Mouse (Mus musculus): ENCODE measurements around the gene C1ql4. TPM values are rescaled to one million over a fixed set of nuclear protein-coding genes. Genes with fewer than 3 reads are reported as not detected.
A peak's percentile ranks its signal among the peaks of the same experiment; 100 is the strongest.
"Not testable (repeated sequence)": the region's sequence is repeated elsewhere in the genome, so short reads cannot be mapped to it uniquely, and the experiment has no call there.

Gene C1ql4
- total RNA-seq, 2 experiments from 2014 or later: 0.30 TPM; not detected in 1

DNA sequence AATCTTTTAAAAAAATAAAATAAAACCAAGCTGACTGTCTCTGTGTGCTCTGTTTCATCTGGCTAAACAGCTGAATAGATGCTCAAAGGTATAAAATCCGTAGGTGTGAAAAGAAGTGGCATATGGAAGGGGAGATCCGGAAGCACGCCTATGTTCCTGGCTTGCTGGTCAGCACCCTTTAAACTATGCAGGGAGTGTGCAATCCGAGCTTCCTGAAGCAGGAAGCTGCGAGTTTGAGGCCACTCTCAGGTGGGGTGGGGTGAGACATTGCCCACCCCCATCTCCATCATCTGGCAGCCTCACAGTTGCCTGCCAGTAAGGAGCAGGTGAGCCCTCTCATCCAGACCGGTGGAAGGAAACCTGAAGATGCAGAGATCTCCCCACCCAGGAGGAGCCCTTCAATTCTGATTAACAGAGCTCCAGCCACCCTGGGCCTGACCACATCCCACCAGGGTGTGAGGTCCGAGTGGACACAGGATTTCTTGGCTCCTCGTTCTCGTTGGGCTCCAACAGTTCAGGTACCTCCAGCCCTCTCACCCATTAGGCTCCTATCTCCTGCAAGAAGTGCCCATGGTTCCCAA, 13.5 kb downstream of the C1ql4 start, which contains the start of gene Troap:
Troap (plus strand) TSS at position 557 of the 581 bp plus-strand sequence.
- DNase-seq: no peak

DNA sequence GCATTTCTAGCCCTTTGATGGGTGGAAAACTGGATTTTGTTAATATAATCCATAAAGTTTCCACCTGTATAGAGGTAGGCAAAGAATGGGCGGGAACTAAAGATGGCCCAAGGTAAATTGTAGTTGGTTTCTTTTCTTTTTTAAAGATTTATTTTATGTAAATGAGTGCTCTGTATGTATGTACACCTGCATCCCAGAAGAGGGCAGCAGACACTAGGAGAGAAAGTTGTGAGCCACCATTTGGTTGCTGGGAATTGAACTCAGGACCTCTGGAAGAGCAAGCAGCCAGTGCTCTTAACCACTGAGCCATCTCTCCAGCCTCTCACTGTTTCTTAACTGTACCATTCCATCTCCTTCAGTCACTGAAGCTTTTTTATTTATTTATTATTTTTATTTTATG, 15.6 kb downstream of the C1ql4 start:
- DNase-seq: no peak

DNA sequence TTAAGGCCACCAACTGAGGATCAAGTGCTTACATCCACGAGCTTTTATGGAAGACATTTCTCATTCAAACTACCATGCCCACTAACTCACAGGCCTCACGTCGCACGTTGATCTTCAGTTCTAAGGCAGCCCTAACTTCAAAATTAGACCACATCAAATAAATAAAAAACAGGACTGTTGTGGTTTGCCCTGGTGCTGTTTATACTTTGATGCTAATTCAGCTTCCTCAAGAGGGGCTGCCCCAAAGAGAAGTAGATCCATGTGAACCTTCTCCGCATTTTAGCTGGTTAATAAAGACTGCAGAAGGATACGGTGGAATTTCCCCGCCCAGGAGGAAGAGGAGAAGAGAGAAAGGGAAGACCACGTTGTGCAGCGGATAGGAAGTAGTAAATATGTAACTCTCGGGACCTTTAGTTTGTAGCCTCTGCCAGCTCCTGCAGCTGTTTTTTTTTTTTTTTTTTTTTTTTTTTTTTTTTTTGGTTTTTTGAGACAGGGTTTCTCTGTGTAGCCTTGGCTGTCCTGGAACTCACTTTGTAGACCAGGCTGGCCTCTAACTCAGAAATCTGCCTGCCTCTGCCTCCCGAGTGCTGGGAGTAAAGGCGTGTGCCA, 22.0 kb downstream of the C1ql4 start:
- no peak for DNase-seq

DNA sequence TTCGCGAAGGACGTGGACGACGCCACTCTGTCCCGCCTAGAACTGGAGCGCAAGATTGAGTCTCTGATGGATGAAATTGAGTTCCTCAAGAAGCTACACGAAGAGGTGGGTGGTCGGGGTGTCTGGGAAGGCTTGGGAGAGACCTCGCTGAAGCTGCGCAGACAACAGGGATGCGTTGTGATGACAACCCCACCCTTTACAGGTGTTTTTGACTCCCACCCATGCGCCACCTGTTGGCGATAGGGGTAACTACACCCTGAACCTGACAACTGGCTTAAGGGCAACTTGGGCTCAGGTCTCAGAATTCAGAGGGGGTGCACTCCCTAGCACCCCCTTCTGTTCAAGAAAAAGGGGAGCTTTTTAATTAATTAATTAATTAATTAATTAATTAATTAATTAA, 31.3 kb downstream of the C1ql4 start:
- DNase-seq: no peak

DNA sequence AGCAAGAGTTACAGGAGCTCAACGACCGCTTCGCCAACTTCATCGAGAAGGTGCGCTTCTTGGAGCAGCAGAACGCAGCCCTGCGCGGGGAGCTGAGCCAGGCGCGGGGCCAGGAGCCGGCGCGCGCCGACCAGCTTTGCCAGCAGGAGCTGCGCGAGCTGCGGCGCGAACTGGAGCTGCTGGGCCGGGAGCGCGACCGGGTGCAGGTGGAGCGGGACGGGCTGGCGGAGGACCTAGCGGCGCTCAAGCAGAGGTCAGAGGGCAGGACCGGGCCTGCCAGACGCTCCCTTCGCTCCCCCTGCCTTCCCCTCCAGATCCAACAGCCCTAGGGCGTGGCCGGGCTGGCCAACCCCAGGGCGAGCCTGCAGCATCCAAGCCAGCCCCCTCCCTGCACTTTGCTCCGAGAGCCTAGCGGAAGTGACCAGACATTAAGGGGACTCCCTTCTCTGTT, 32.1 kb downstream of the C1ql4 start:
- no peak for DNase-seq

DNA sequence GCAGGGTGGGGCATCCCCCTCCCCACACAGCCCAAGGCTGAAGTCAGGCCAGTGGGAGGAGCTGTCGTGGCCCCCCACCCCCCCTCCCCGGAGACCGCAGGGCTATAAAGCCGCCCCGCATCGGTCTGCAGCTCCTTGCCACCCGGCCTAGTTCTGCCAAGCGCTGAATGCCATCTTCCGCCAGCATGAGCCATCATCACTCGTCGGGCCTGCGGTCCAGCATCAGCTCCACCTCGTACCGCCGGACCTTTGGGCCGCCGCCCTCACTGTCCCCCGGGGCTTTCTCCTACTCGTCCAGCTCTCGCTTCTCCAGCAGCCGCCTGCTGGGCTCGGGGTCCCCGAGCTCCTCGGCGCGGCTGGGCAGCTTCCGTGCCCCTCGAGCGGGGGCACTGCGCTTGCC, 32.6 kb downstream of the C1ql4 start, which contains the start of gene Prph:
Prph (plus strand) TSS at position 135 of the 400 bp plus-strand sequence.
- no peak for DNase-seq

DNA sequence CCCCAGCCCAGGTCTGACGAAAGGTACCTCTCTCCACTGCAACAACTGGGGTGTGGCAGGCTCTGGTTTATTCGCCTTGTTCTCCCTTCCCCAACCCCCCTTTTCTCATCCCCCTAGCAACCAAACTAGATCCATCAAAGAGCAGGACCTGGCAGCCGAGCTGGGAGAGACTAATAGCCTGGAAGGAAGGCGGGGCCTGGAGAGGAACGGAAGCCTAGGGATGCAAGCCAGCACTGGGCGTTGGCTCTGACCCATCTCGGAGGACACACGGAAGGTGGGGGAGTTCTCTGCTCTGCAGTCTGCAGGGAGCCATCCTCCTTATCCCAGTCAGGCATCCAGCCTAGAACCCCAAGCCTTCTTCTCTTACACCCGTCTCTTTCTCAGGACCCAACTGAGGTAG, 34.2 kb downstream of the C1ql4 start:
- no peak for DNase-seq

DNA sequence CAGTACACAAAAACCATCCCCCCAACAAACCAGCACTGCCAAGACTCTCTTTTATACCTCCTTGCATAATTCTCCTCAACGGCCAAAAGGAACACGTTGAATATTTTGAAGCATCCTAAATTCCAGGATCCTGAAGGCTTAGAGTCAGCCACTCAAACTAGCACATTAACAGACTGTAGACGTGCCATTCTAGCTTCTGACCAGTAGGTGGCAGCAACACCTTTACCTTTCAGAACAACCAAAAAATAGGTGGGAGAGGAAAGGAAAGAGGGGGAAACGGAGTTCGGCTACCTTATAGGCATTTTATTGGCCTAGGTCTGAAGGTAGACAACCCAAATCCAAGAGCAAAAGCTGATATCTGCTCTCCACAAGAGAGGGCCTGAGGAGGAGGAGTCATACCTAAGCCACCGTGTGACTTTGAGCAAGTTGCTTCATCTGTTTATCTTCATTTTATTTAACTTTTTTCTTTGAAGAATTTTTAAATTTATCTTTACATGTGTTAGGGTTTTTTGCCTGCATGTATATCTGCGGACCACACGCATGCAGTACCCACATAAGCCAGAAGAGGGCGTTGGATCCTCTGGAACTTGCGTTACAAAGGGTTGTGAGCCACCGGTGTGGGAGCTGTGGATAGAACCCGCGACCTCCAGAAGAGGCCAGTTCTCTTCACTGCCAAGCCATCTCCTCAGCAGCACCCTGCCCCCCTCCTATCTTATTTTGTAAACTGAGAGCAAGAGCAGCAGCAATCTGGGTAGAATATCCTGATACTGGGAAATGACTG, 38.0 kb downstream of the C1ql4 start:
- DNase-seq: peak in 1 of 2 experiments; percentile 49

DNA sequence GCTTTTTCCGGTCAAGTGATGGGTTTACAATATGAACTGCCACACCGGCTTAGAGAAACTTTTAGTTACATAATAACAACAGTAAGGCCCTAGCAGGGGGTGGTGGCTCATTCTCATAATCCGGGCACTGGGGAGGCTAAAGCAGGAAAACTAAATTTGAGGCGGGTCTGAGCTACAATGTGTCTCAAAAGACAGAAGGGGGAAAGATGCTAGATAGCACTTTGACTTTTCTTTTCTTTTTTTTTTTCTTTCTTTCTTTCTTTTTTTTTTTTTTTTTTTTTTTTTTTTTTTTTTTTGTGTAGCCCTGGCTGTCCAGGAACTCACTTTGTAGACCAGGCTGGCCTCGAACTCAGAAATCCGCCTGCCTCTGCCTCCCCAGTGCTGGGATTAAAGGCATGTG, 41.9 kb downstream of the C1ql4 start:
- not testable (repeated sequence) for DNase-seq

DNA sequence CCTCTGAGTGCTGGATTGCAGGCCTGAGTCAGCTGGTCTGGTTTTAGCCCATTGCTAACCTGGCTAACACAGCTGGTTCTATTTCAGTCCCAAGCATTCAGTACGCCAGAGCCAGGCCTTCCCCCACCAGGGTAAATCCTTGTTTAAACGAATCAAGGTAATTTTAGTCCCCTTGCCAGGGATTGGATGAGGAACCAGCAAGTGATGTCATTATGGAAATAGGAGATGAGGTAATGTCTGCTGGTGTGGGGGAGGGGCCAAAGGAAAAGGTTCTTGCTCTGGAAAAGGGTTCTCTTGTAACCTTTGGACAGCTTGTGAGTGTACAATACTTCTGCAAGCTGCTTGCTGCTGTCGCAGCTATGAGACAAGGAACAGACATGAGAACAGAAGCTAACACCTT, 42.8 kb downstream of the C1ql4 start:
- no peak for DNase-seq

DNA sequence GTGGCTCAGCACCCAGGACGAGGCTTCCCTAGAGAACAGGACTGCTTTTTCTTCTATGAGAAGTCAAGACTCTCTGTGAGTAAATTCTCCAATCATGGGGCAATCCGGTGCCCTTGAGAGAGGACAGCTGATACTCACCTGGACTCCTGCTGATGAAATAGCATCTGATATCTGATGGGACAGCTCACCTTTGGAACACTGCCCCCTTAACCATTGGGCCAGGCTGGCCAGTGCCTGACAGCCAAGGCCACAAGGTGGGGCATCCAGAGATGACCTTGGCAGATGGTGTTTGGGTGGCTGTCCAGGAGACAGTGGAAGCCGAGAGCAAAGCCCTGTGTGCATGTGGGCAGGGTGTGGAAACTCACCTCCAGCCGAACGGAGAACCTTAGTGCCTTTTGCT, 45.3 kb downstream of the C1ql4 start:
- DNase-seq: no peak

DNA sequence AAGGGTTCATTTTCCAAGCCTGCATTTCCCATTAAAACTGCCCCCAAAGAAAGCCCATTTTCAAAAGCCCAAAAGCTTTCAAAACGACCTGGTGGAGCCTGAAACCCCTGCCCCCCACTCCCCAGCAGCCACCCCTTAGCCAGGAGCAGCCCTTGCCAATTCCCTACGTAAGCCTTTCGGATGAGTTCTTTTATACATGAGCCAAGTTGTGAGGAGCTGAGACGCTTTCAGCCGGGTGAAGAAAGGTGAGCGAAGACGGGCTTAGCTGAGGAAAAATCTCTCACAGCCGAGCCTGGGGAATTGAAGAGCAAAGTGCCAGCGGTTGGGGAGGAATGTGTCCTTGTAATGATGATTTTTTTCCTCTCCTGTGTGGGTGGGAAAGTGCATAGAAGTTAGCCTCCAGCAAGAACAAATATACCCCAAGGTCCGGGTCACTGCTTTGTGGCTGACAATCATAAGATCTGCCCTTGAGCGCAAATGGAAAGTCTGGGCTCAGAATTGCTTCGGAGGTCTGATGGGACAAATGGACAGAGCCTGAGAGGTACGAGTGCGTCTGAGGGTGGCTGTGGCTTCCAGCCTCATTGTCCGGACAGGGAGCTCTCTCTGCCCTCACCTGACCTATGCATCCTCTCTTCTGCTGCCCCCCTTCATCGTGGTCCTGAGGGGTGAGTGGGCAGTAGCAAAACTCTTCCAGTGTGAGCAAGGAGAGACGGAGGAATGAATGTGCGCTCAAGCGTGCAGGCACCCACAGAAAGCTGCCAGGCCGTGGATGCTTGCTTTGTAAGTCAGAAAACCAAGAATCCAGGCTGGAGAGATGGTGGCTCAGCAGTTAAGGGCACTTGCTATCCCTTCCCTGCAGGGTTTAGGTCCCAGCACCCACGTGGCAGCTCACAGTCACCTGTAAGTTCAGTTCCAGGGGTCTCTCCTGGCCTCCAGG, 46.4 kb downstream of the C1ql4 start:
- DNase-seq: no peak

DNA sequence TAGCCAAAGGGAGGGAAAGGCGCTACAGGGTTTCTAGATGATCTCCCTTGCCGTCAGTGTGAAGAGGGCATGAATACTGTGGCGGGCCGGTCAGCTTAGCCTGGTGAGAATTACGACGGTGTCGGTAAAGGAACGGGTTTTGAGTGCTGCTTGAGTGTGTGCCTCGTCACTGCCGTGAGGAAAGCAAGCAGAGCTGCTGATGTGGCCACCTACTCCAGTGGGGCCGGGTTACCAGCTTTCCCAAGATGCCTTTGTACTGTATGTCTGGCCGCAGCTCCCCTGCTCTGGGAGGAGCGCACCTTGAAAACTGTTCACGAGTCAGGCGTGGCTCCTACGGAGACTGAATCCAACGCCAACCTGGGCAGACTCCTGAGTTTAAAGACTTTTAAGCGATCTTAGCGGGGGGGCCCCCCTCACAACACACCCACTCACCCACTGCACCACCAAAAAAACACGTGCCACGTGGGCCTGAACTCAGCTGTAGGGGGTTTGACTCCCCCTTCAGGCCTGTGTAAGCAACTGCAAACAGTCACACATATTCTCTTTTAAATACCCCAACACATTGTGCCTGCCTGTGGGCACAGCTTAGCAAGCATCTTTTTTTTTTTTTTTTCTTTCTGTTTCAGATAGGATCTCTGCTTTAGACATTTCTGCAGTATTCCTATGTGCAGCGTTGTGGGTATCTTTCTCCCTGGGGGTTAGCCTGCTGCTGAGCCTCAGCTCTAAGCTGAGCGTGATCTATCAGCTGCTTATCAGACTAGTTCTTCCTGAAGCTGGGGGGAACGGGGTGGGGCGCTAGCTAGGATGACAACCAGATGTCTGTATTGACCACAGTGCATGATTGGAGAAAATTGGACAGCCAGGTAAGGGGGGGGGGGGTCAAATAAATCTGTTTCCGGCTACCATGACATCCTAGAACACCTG, 47.4 kb downstream of the C1ql4 start:
- DNase-seq: no peak

DNA sequence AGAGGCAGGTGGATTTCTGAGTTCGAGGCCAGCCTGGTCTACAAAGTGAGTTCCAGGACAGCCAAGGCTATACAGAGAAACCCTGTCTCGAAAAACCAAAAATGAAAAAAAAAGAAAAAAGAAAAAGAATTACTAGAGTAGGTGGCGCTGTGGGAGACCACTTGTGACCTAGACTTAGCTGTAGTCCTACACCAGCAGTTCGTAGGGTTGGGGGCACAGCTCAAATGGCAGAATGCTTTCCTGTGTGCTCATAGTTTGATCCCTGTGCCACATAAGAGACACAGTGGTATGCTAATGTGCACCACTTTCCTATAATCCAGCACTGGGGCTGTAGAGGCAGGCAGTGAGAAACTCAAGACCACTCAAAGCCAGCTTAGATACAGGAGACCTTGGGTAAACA, 48.3 kb downstream of the C1ql4 start:
- no peak for DNase-seq

DNA sequence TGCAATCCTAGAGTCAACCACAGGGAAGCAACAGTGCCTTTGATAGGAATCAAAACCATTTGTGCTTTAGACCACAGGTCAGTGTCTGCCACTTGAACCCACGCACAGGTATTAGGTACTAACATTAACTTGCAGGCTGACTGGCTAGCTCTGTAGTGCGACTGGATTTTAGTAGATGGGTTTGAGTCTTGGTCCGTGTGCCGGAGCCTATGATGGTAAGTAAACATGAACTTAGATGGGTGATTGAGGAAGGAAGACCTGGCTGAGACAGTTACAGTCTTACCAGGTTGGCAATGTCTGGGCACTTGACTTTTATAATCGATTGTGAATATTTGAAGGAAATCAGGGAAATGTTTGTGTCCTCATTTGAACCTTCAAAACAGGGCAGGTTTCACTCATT, 48.8 kb downstream of the C1ql4 start:
- DNase-seq: no peak

DNA sequence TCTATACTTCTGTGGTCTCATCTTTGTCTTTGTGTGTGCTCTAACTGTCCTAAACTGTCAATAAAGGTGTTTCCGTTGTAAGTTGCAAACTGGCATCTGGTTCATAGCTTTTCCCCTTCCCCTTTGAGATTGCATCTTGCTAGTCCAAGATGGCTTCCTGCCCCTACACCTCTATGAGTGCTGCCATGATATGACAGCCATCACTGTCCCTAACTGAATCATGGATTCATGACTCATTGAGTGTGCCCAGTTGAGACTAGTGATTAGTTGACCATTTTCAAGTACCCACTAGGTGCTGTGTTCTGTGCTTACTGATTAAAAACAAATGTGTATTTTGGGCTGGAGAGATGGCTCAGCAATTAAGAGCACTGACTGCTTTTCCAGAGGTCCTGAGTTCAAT, 49.6 kb downstream of the C1ql4 start:
- DNase-seq: no peak

DNA sequence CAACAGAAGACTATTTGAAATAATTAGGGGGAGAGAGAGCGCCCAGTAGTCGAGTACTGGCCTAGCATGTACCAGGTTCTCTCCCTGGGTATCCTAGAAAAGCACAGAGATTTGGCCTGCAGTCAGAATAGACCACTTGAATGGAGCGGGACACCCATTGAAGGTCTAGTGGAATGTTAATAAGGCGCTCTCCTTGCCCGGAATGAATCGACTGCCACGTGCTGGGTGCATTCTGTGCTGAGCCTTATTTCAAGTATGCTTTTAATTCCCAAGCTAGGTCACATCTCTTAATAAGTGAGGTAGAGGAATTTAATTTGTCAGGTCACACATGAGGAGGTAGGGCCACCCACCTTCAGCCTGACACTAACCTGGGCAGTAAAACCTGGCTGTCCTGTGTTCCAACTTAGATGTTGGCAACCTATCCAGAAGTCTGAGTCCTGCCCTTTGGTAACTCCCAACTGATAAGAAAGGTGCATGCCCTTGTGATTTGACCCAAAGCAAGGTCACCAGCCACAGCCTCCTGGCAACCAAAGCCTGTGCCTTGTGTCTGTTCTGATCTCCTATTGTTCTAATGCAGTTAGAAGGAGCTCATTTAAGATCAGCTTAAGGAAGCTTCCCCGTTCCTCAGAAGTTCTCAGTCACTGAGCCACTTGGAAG, 51.2 kb downstream of the C1ql4 start:
- DNase-seq: no peak

DNA sequence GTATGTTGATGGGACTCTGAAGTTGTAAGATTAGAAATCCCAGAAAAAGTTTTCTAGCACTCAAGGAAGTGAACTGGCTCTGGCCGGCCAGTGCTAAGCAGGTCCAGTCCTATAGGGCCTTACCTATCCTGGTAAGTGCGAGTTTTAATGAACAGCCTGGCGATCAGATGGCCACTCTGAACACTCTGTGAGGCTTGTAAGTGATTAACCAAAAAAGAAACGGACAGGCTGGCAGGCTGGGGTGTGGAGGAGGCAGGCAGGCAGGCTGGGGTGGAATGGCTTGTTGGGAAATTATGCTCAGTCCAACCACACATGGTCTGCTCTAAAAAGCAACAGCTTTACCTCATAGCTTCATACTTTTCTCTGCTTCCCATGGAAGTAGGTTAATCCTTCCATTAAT, 52.2 kb downstream of the C1ql4 start:
- no peak for DNase-seq

All from layer of hippocampus, postnatal 36 days (tissue).